Mouse (Mus musculus): ENCODE measurements at regions not wholly inside any gene's neighbourhood (a gene's known extent, or its start where the extent isn't known, plus 50 kb on each side); places are given as distances from the start of the nearest gene placed in this dataset.

GRCm38 (mm10) chr9:112014796-112015195, 220.9 kb downstream of the Arpp21 start:
- no peak for DNase-seq
- intact Hi-C loops (cut with DNase I): no loop called here

- no peak for DNase-seq
- intact Hi-C loops (cut with DNase I): no loop called here
Observed at GRCm38 (mm10) chr9:111994401-111994800, 241.3 kb downstream of the Arpp21 start.

- intact Hi-C loops (cut with DNase I): no loop called here
- DNase-seq: no peak
Observed at GRCm38 (mm10) chr9:111993844-111994243, 241.9 kb downstream of the Arpp21 start.

GRCm38 (mm10) chr9:111990060-111990459, 245.7 kb downstream of the Arpp21 start:
- no peak for DNase-seq
- intact Hi-C loops (cut with DNase I): no loop called here

- intact Hi-C loops (cut with DNase I): no loop called here
- peak; percentile 13 for DNase-seq
Observed at GRCm38 (mm10) chr9:111963405-111964037, 272.2 kb downstream of the Arpp21 start.

- no peak for DNase-seq
- intact Hi-C loops (cut with DNase I): no loop called here
Observed at GRCm38 (mm10) chr9:111957799-111958198, 267.7 kb upstream of the Stac start.

- intact Hi-C loops (cut with DNase I): loop anchor here (10.0 kb wide), 1 partner anchor 115 kb away; no protein-coding TSS in a partner anchor
- peak; percentile 35 for DNase-seq
Observed at GRCm38 (mm10) chr9:111939271-111940067, 249.3 kb upstream of the Stac start.

GRCm38 (mm10) chr9:111932455-111932854, 242.3 kb upstream of the Stac start:
- DNase-seq: no peak
- intact Hi-C loops (cut with DNase I): no loop called here

- intact Hi-C loops (cut with DNase I): loop anchor here (10.0 kb wide), 1 partner anchor 1726 kb away; no protein-coding TSS in a partner anchor
- peak; percentile 84 for DNase-seq
Observed at GRCm38 (mm10) chr9:111918275-111918940, 228.3 kb upstream of the Stac start.

GRCm38 (mm10) chr9:111916684-111917535, 226.8 kb upstream of the Stac start:
- DNase-seq: peak; percentile 77
- intact Hi-C loops (cut with DNase I): loop anchor here (1.0 to 10.0 kb wide), 2 partner anchors 422 to 1728 kb away; no protein-coding TSS in a partner anchor

GRCm38 (mm10) chr9:111908806-111909205, 218.7 kb upstream of the Stac start:
- intact Hi-C loops (cut with DNase I): no loop called here
- peak; percentile 49 for DNase-seq

GRCm38 (mm10) chr9:111900196-111900595, 210.0 kb upstream of the Stac start:
- intact Hi-C loops (cut with DNase I): no loop called here
- DNase-seq: no peak

- no peak for DNase-seq
- intact Hi-C loops (cut with DNase I): no loop called here
Observed at GRCm38 (mm10) chr9:111897626-111898025, 207.5 kb upstream of the Stac start.

GRCm38 (mm10) chr9:111879710-111880109, 189.6 kb upstream of the Stac start:
- no peak for DNase-seq
- intact Hi-C loops (cut with DNase I): no loop called here

GRCm38 (mm10) chr9:111876846-111877245, 186.7 kb upstream of the Stac start:
- intact Hi-C loops (cut with DNase I): no loop called here
- no peak for DNase-seq

- peak; percentile 39 for DNase-seq
- intact Hi-C loops (cut with DNase I): no loop called here
Observed at GRCm38 (mm10) chr9:111870466-111870865, 180.3 kb upstream of the Stac start.

- intact Hi-C loops (cut with DNase I): no loop called here
- DNase-seq: no peak
Observed at GRCm38 (mm10) chr9:111869801-111870382, 179.7 kb upstream of the Stac start.

- intact Hi-C loops (cut with DNase I): no loop called here
- no peak for DNase-seq
Observed at GRCm38 (mm10) chr9:111858051-111858450, 167.9 kb upstream of the Stac start.

- DNase-seq: no peak
- intact Hi-C loops (cut with DNase I): no loop called here
Observed at GRCm38 (mm10) chr9:111854976-111855375, 164.8 kb upstream of the Stac start.

- DNase-seq: peak; percentile 4
- intact Hi-C loops (cut with DNase I): no loop called here
Observed at GRCm38 (mm10) chr9:111846366-111846765, 156.2 kb upstream of the Stac start.

All from left cerebral cortex, postnatal 4 days (tissue).